Mouse (Mus musculus) embryonic fibroblast, embryonic 13.5 days (primary cell): ENCODE measurements around the gene Gm20431.

Experiments used
- CTCF ChIP-seq: IDR thresholded peaks from 2 replicates; pipeline ENCODE4 v1.5.1; 2011; ENCODE audit warnings: mild to moderate bottlenecking, control low read depth, low read length, moderate library complexity, borderline replicate concordance; ENCODE audit not compliant: insufficient read depth
- POLR2A ChIP-seq: IDR thresholded peaks from 2 replicates; pipeline ENCODE4 v1.6.1; 2011; ENCODE audit warnings: low read depth, mild to moderate bottlenecking, control low read depth, low read length, moderate library complexity

- TF ChIP-seq CTCF (no peak), POLR2A (no peak)
These were observed 8.1 kb upstream of the Gm20431 start for GRCm38 (mm10) chr2:167669398-167669797.
